Mouse (Mus musculus) MEL (cell line): Measurements from ENCODE around the gene Tmem86a. TPM values are rescaled to one million over a fixed set of nuclear protein-coding genes. Genes with fewer than 3 reads are reported as not detected.

Source experiments
- DNase-seq: peaks from one replicate; pipeline ENCODE4 v3.0.0; 2011; ENCODE audit warnings: low read depth, low spot score
- H3K27ac ChIP-seq: 2 replicates; pipeline ENCODE4 v1.5.1; 2012; ENCODE audit warnings: low read depth, mild to moderate bottlenecking, control low read depth, low read length, moderate library complexity; ENCODE audit not compliant: control insufficient read depth
- H3K27me3 ChIP-seq, 2 experiments: fragments of 150-350 bp in 1 of 2; sonication (generic) in 1 of 2; 2 replicates each; pipeline ENCODE4 v1.6.1; 2012; ENCODE audit warnings: low read length in 2 of 2, mild to moderate bottlenecking in 2 of 2, improper control_type of control experiment in 1 of 2, moderate library complexity in 1 of 2; ENCODE audit not compliant: insufficient read depth in 2 of 2, control insufficient read depth in 1 of 2
- H3K36me3 ChIP-seq, 2 experiments: 2 replicates each; pipeline ENCODE4 v1.6.1; 2012 to 2014; ENCODE audit warnings: low read length in 2 of 2, improper control_type of control experiment in 1 of 2, inconsistent platforms in 1 of 2, mild to moderate bottlenecking in 1 of 2; ENCODE audit not compliant: insufficient read depth in 2 of 2, control insufficient read depth in 1 of 2
- H3K4me1 ChIP-seq, 2 experiments: fragments of 150-350 bp in 1 of 2; sonication (generic) in 1 of 2; 2 replicates each; pipeline ENCODE4 v1.6.1; 2012; ENCODE audit warnings: low read length in 2 of 2, improper control_type of control experiment in 1 of 2, mild to moderate bottlenecking in 1 of 2; ENCODE audit not compliant: insufficient read depth in 2 of 2, control insufficient read depth in 1 of 2
- H3K4me3 ChIP-seq, 2 experiments: fragments of 150-350 bp in 1 of 2; sonication (generic) in 1 of 2; 2 replicates each; pipeline ENCODE4 v1.5.1; 2012; ENCODE audit warnings: low read depth in 2 of 2, low read length in 2 of 2, mild to moderate bottlenecking in 2 of 2, moderate library complexity in 2 of 2, control low read depth in 1 of 2, improper control_type of control experiment in 1 of 2; ENCODE audit not compliant: control insufficient read depth in 1 of 2, insufficient read depth in 1 of 2
- H3K79me2 ChIP-seq: 2 replicates; pipeline ENCODE4 v1.6.1; 2012; ENCODE audit warnings: mild to moderate bottlenecking, low read length, moderate library complexity; ENCODE audit not compliant: control insufficient read depth, poor library complexity, insufficient read depth
- H3K9ac ChIP-seq: 2 replicates; pipeline ENCODE4 v1.6.1; 2012; ENCODE audit warnings: low read depth, mild to moderate bottlenecking, control low read depth, low read length, moderate library complexity; ENCODE audit not compliant: control insufficient read depth, poor library complexity, severe bottlenecking
- H3K9me3 ChIP-seq: fragments of 150-350 bp; sonication (generic); replicated peaks from 2 replicates; pipeline ENCODE4 v1.6.1; 2012; ENCODE audit warnings: mild to moderate bottlenecking, low read length, improper control_type of control experiment, moderate library complexity; ENCODE audit not compliant: insufficient read depth
- BHLHE40 ChIP-seq: IDR thresholded peaks from 2 replicates; pipeline ENCODE4 v1.6.1; 2012; ENCODE audit warnings: low read depth, mild to moderate bottlenecking, inconsistent platforms, low read length, improper control_type of control experiment, borderline replicate concordance
- CHD1 ChIP-seq: IDR thresholded peaks from 2 replicates; pipeline ENCODE4 v1.6.1; 2012; ENCODE audit warnings: low read depth, mild to moderate bottlenecking, inconsistent platforms, low read length, improper control_type of control experiment
- CHD2 ChIP-seq: IDR thresholded peaks from 2 replicates; pipeline ENCODE4 v1.6.1; 2011; ENCODE audit warnings: low read length, improper control_type of control experiment
- CTCF ChIP-seq, 3 experiments: IDR thresholded peaks in 2 of 3; conservative IDR thresholded peaks in 1 of 3; 2 replicates each; pipeline ENCODE4 v1.5.1; 2011 to 2012; ENCODE audit warnings: low read length in 3 of 3, low read depth in 2 of 3, mild to moderate bottlenecking in 2 of 3, improper control_type of control experiment in 1 of 3, inconsistent platforms in 1 of 3, mixed read lengths in 1 of 3, moderate library complexity in 1 of 3; ENCODE audit not compliant: control insufficient read depth in 1 of 3, insufficient read depth in 1 of 3, poor library complexity in 1 of 3, severe bottlenecking in 1 of 3
- E2F4 ChIP-seq: IDR thresholded peaks from 2 replicates; pipeline ENCODE4 v1.6.1; 2011; ENCODE audit warnings: low read depth, low read length, improper control_type of control experiment, borderline replicate concordance
- ELF1 ChIP-seq: IDR thresholded peaks from 2 replicates; pipeline ENCODE4 v1.6.1; 2014; ENCODE audit warnings: low read depth, mild to moderate bottlenecking, inconsistent platforms, low read length, improper control_type of control experiment, moderate library complexity
- EP300 ChIP-seq, 2 experiments: IDR thresholded peaks; 2 replicates each; pipeline ENCODE4 v1.6.1; 2011; ENCODE audit warnings: improper control_type of control experiment in 2 of 2, low read length in 2 of 2, low read depth in 1 of 2, mild to moderate bottlenecking in 1 of 2
- ETS1 ChIP-seq: IDR thresholded peaks from 2 replicates; pipeline ENCODE4 v1.6.1; 2012; ENCODE audit warnings: low read depth, mild to moderate bottlenecking, inconsistent platforms, low read length, improper control_type of control experiment, moderate library complexity
- GABPA ChIP-seq: IDR thresholded peaks from 2 replicates; pipeline ENCODE4 v1.6.1; 2012; ENCODE audit warnings: low read depth, mild to moderate bottlenecking, inconsistent platforms, low read length, improper control_type of control experiment, moderate library complexity
- GATA1 ChIP-seq: IDR thresholded peaks from 2 replicates; pipeline ENCODE4 v1.6.1; 2011; ENCODE audit warnings: low read depth, low read length, improper control_type of control experiment
- HCFC1 ChIP-seq: IDR thresholded peaks from 2 replicates; pipeline ENCODE4 v1.6.1; 2012; ENCODE audit warnings: low read depth, mild to moderate bottlenecking, inconsistent platforms, low read length, improper control_type of control experiment, moderate library complexity
- JUND ChIP-seq: IDR thresholded peaks from 2 replicates; pipeline ENCODE4 v1.6.1; 2011; ENCODE audit warnings: low read depth, mild to moderate bottlenecking, improper control_type of control experiment, low read length
- KAT2A ChIP-seq: conservative IDR thresholded peaks from 2 replicates; pipeline ENCODE4 v1.6.1; 2012; ENCODE audit warnings: low read depth, low read length, improper control_type of control experiment, inconsistent platforms
- MAX ChIP-seq: IDR thresholded peaks from 2 replicates; pipeline ENCODE4 v1.6.1; 2011; ENCODE audit warnings: low read length, improper control_type of control experiment
- MEF2A ChIP-seq: IDR thresholded peaks from 2 replicates; pipeline ENCODE4 v1.6.1; 2014; ENCODE audit warnings: low read depth, mild to moderate bottlenecking, inconsistent platforms, low read length, improper control_type of control experiment; ENCODE audit not compliant: poor library complexity, insufficient replicate concordance, severe bottlenecking; ENCODE audit errors: extremely low read depth
- MXI1 ChIP-seq: IDR thresholded peaks from 2 replicates; pipeline ENCODE4 v1.6.1; 2011; ENCODE audit warnings: mild to moderate bottlenecking, low read depth, low read length, improper control_type of control experiment
- MYB ChIP-seq: IDR thresholded peaks from 2 replicates; pipeline ENCODE4 v1.6.1; 2011; ENCODE audit warnings: mild to moderate bottlenecking, low read depth, low read length, improper control_type of control experiment
- MYC ChIP-seq: IDR thresholded peaks from 2 replicates; pipeline ENCODE4 v1.6.1; 2011; ENCODE audit warnings: low read depth, mild to moderate bottlenecking, low read length, improper control_type of control experiment, moderate library complexity
- NELFE ChIP-seq: IDR thresholded peaks from 2 replicates; pipeline ENCODE4 v1.6.1; 2011; ENCODE audit warnings: low read depth, low read length, improper control_type of control experiment
- POLR2A ChIP-seq, 2 experiments: IDR thresholded peaks; 2 replicates each; pipeline ENCODE4 v1.6.1; 2011 to 2012; ENCODE audit warnings: low read length in 2 of 2, mild to moderate bottlenecking in 2 of 2, control low read depth in 1 of 2, improper control_type of control experiment in 1 of 2, low read depth in 1 of 2, moderate library complexity in 1 of 2; ENCODE audit not compliant: control insufficient read depth in 1 of 2, insufficient read depth in 1 of 2, poor library complexity in 1 of 2
- POLR2AphosphoS2 ChIP-seq: IDR thresholded peaks from 2 replicates; pipeline ENCODE4 v1.6.1; 2011; ENCODE audit warnings: low read length, improper control_type of control experiment
- POLR2AphosphoS5 ChIP-seq: IDR thresholded peaks from 2 replicates; pipeline ENCODE4 v1.6.1; 2012; ENCODE audit warnings: low read depth, borderline replicate concordance, mild to moderate bottlenecking, inconsistent platforms, low read length, moderate library complexity, mixed read lengths
- RAD21 ChIP-seq: IDR thresholded peaks from 2 replicates; pipeline ENCODE4 v1.6.1; 2011; ENCODE audit warnings: mild to moderate bottlenecking, low read depth, low read length, improper control_type of control experiment
- RCOR1 ChIP-seq: IDR thresholded peaks from 2 replicates; pipeline ENCODE4 v1.6.1; 2012; ENCODE audit warnings: low read depth, mild to moderate bottlenecking, inconsistent platforms, low read length, improper control_type of control experiment
- SIN3A ChIP-seq: IDR thresholded peaks from 2 replicates; pipeline ENCODE4 v1.6.1; 2012; ENCODE audit warnings: low read length, improper control_type of control experiment, inconsistent platforms
- SMC3 ChIP-seq: IDR thresholded peaks from 2 replicates; pipeline ENCODE4 v1.6.1; 2011; ENCODE audit warnings: low read depth, low read length, improper control_type of control experiment
- TAL1 ChIP-seq: IDR thresholded peaks from 2 replicates; pipeline ENCODE4 v1.6.1; 2012; ENCODE audit warnings: mild to moderate bottlenecking, inconsistent platforms, low read length, moderate library complexity, mixed read lengths
- TBP ChIP-seq: IDR thresholded peaks from 2 replicates; pipeline ENCODE4 v1.8.0; 2011; ENCODE audit warnings: low read depth, low read length, improper control_type of control experiment
- TCF12 ChIP-seq: IDR thresholded peaks from 2 replicates; pipeline ENCODE4 v1.6.1; 2014; ENCODE audit warnings: low read depth, mild to moderate bottlenecking, inconsistent platforms, low read length, improper control_type of control experiment, moderate library complexity
- UBTF ChIP-seq: IDR thresholded peaks from 2 replicates; pipeline ENCODE4 v1.6.1; 2012; ENCODE audit warnings: low read depth, mild to moderate bottlenecking, inconsistent platforms, low read length, improper control_type of control experiment, moderate library complexity, borderline replicate concordance; ENCODE audit not compliant: insufficient read depth
- USF1 ChIP-seq: IDR thresholded peaks from 2 replicates; pipeline ENCODE4 v1.6.1; 2014; ENCODE audit warnings: low read depth, mild to moderate bottlenecking, inconsistent platforms, low read length, improper control_type of control experiment, moderate library complexity
- USF2 ChIP-seq, 2 experiments: IDR thresholded peaks; 2 replicates each; pipeline ENCODE4 v1.6.1; 2011 to 2012; ENCODE audit warnings: improper control_type of control experiment in 2 of 2, low read length in 2 of 2, borderline replicate concordance in 1 of 2, inconsistent platforms in 1 of 2, low read depth in 1 of 2, mild to moderate bottlenecking in 1 of 2; ENCODE audit not compliant: insufficient read depth in 1 of 2
- ZC3H11A ChIP-seq: IDR thresholded peaks from 2 replicates; pipeline ENCODE4 v1.6.1; 2012; ENCODE audit warnings: low read depth, mild to moderate bottlenecking, inconsistent platforms, low read length, improper control_type of control experiment
- ZKSCAN1 ChIP-seq: IDR thresholded peaks from 2 replicates; pipeline ENCODE4 v1.6.1; 2012; ENCODE audit warnings: low read depth, mild to moderate bottlenecking, inconsistent platforms, low read length, improper control_type of control experiment, moderate library complexity
- ZMIZ1 ChIP-seq: IDR thresholded peaks from 2 replicates; pipeline ENCODE4 v1.6.1; 2012; ENCODE audit warnings: low read depth, mild to moderate bottlenecking, inconsistent platforms, low read length, improper control_type of control experiment, moderate library complexity
- ZNF384 ChIP-seq: IDR thresholded peaks from 2 replicates; pipeline ENCODE4 v1.6.1; 2012; ENCODE audit warnings: low read depth, mild to moderate bottlenecking, inconsistent platforms, low read length, improper control_type of control experiment
- polyA plus RNA-seq, 2 experiments: library from polyadenylated mRNA; stranded (reverse) in 1 of 2; unstranded in 1 of 2; fragments of >175 nt in 1 of 2; fragments of >200 nt in 1 of 2; gene quantifications; 2 replicates each; pipeline versions ENCODE4 v1.2.1 to v1.2.4; 2012; ENCODE audit warnings: low replicate concordance in 2 of 2, low read depth in 1 of 2; ENCODE audit not compliant: insufficient read length in 2 of 2, insufficient read depth in 1 of 2, missing spikeins in 1 of 2
- total RNA-seq: library from RNA; depleted of rRNA; stranded (reverse); fragments of 300-350 nt; gene quantifications from 2 replicates; pipeline ENCODE4 v1.2.3, GENCODE M21; 2012

Gene Tmem86a
- total and polyA plus RNA-seq, 3 experiments: 0.27 to 0.54 TPM; not detected in 1

- no peaks in the 10 kb centered on the region for H3K27me3 ChIP-seq
- peaks cover 12 to 28% of the 10 kb centered on the region in 2 experiments for H3K4me1 ChIP-seq
- peaks cover 9 to 39% of the 10 kb centered on the region in 2 experiments for H3K36me3 ChIP-seq
- no peak overlapping the region for H3K4me3 ChIP-seq
- no peaks in the 10 kb centered on the region for H3K9me3 ChIP-seq
- H3K27ac ChIP-seq: no peak overlapping the region; the same call in 1 of the 2 replicates
- DNase-seq: peak; percentile 42
- H3K9ac ChIP-seq: no peak overlapping the region
- peaks cover 24% of the 10 kb centered on the region for H3K79me2 ChIP-seq
- TF ChIP-seq USF2 (IDR thresholded peaks at IDR 0.05; ENCODE audit: borderline replicate concordance in 1 of 2, insufficient read depth in 1 of 2, low read depth in 1 of 2, low read length in 2 of 2) (no peak), MAX (no peak; the same call in 1 of the 2 replicates), TAL1 (peak; percentile 46), UBTF (no peak), MEF2A (no peak), JUND (no peak), ELF1 (no peak), POLR2AphosphoS5 (no peak), E2F4 (no peak), NELFE (no peak), USF1 (no peak), ZMIZ1 (no peak), GATA1 (peak; percentile 48; the same call in 1 of the 2 replicates), MYB (peak; percentile 59), GABPA (no peak), TCF12 (peak; percentile 80), RAD21 (no peak), POLR2AphosphoS2 (no peak), ETS1 (peak; percentile 96), ZC3H11A (no peak), CHD1 (0 out of 2 replicates have a peak, but pooled peaks have one; percentile 34), RCOR1 (peak; percentile 32), ZNF384 (0 out of 2 replicates have a peak, but pooled peaks have one; percentile 14), SMC3 (no peak), POLR2A (IDR thresholded peaks at IDR 0.05; ENCODE audit: control insufficient read depth in 1 of 2, insufficient read depth in 1 of 2, low read depth in 1 of 2, low read length in 2 of 2, poor library complexity in 1 of 2) (no peak), SIN3A (peak; percentile 47; the same call in 1 of the 2 replicates), MYC (no peak), CHD2 (no peak), ZKSCAN1 (no peak), HCFC1 (no peak), TBP (no peak), BHLHE40 (no peak; the same call in 1 of the 2 replicates), CTCF (IDR thresholded peaks at IDR 0.05 in 2 of 3, conservative IDR thresholded peaks at IDR 0.05 in 1 of 3; ENCODE audit: control insufficient read depth in 1 of 3, insufficient read depth in 1 of 3, low read depth in 2 of 3, low read length in 3 of 3, poor library complexity in 1 of 3, severe bottlenecking in 1 of 3) (no peak), EP300 (IDR thresholded peaks at IDR 0.05; ENCODE audit: low read depth in 1 of 2, low read length in 2 of 2) (peak; percentile 75 to 79), MXI1 (no peak; the same call in 1 of the 2 replicates), KAT2A (no peak)
Observed at GRCm38 (mm10) chr7:47001125-47001899, 49.1 kb upstream of the Tmem86a start.
